Mouse (Mus musculus) forebrain, postnatal 0 days (tissue): ENCODE data around the gene Tcaim. TPM values are rescaled to one million over a fixed set of nuclear protein-coding genes. Genes with fewer than 3 reads are reported as not detected.
"Not testable (repeated sequence)": the region's sequence is repeated elsewhere in the genome, so short reads cannot be mapped to it uniquely, and the experiment has no call there.

Experiments used
- ATAC-seq: fragments of 200-750 bp; cut with Nextera tagmentation; 2 replicates; pipeline ENCODE4 v1.8.0; 2017; ENCODE audit warnings: mild to moderate bottlenecking, moderate library complexity
- DNase-seq: peaks from one replicate; pipeline ENCODE4 v3.0.0-alpha.2; 2015
- H3K27ac ChIP-seq: fragments of 300-500 bp; sonication (generic); 2 replicates; pipeline ENCODE4 v1.5.1; 2014; ENCODE audit warnings: low read depth, mild to moderate bottlenecking, antibody characterized with exemption, low read length, moderate library complexity, mixed read lengths
- H3K27me3 ChIP-seq: fragments of 300-500 bp; sonication (generic); 2 replicates; pipeline ENCODE4 v1.6.1; 2014; ENCODE audit warnings: mild to moderate bottlenecking, low read length, mixed read lengths; ENCODE audit not compliant: insufficient read depth
- H3K36me3 ChIP-seq: fragments of 300-500 bp; sonication (generic); 2 replicates; pipeline ENCODE4 v1.6.1; 2014; ENCODE audit warnings: mild to moderate bottlenecking, moderate library complexity; ENCODE audit not compliant: insufficient read depth
- H3K4me1 ChIP-seq: fragments of 300-500 bp; sonication (generic); 2 replicates; pipeline ENCODE4 v1.6.1; 2014; ENCODE audit warnings: antibody characterized with exemption; ENCODE audit not compliant: insufficient read depth
- H3K4me2 ChIP-seq: fragments of 300-500 bp; sonication (generic); 2 replicates; pipeline ENCODE4 v1.6.1; 2014; ENCODE audit warnings: low read depth, mild to moderate bottlenecking, moderate library complexity
- H3K4me3 ChIP-seq: fragments of 300-500 bp; sonication (generic); 2 replicates; pipeline ENCODE4 v1.5.1; 2014; ENCODE audit warnings: low read depth, low read length, mixed read lengths
- H3K9ac ChIP-seq: fragments of 300-500 bp; sonication (generic); 2 replicates; pipeline ENCODE4 v1.6.1; 2014; ENCODE audit warnings: mild to moderate bottlenecking
- H3K9me3 ChIP-seq: fragments of 300-500 bp; sonication (generic); 2 replicates; pipeline ENCODE4 v1.6.1; 2016; ENCODE audit warnings: low read length
- CTCF ChIP-seq: sonication (generic); IDR thresholded peaks from 2 replicates; pipeline ENCODE4 v1.5.1; 2016; ENCODE audit warnings: antibody characterized with exemption, control low read depth, low read depth
- WGBS: fragments of 180-500 bp; shearing (Covaris S2); extraction: QIAGEN DNeasy Blood & Tissue Kit; methylation state at CpG from one replicate; pipeline ENCODE4 v1.1.7; 2014; 5-methylcytosine and 5-hydroxymethylcytosine counted together
- polyA plus RNA-seq: library from polyadenylated mRNA; unstranded; fragments of >200 nt; fragmentation: Nextera tagmentation; extraction: Ambion mirVana; gene quantifications from 2 replicates; pipeline ENCODE4 v1.2.1, GENCODE M21; 2015
- total RNA-seq: library from RNA; depleted of rRNA; stranded (reverse); fragments of >200 nt; gene quantifications from 2 replicates; pipeline ENCODE4 v1.2.3, GENCODE M21; 2014

Tcaim gene
- total and polyA plus RNA-seq, 2 experiments from 2014 or later, result 5.4 to 15.4 TPM

DNA sequence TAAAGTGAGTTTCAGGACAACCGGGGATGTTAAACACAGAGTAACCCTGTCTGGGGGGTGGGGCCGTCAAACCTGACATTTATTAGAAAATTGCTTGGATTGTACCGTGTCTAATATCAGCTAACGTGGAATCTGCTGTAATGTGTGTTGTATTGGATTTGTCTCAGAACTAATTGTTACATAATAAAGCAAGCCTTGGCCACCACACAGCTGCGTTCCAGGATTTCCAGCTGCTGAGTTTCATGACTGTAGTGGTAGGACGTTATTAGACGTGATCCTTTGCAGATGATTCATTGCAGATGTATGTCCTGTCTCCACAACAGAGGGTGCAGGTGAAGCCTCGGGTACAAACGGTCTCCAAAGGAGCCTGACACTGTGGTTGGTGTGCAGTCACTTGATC lies 30.8 kb downstream of the Tcaim start:
- Histone ChIP-seq H3K4me1 (no peaks in the 10 kb centered on the region), H3K27ac (no peak overlapping the region), H3K27me3 (no peaks in the 10 kb centered on the region), H3K9me3 (no peaks in the 10 kb centered on the region), H3K36me3 (0 out of 2 replicates have a peak, but pooled peaks cover 6% of the 10 kb centered on the region), H3K4me3 (no peak overlapping the region), H3K9ac (no peak overlapping the region), H3K4me2 (no peak overlapping the region)
- ATAC-seq (no peak), DNase-seq (no peak)
- whole genome bisulfite sequencing, result 42% methylated on average over 9 of the region's 9 CpGs
- TF ChIP-seq CTCF, result no peak

DNA sequence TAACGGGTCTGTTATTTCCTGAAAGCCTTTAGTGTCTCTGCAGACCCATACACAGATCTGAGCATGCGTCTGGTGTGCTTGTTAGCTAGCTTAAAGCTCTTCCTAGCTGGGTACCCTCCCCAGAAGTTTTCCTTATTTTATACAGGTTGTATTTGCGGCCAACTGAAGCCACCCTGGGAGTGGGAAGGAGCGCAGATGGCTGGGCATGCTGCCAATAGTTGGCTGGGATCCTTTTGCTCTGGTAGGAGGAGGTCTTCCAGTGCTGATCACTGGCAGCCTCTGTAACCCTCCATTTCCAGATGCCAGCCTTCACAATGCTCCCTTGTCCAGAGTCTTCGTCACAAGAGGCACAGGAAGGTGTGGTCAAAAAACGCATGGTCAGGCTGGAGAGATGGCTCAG lies 31.5 kb downstream of the Tcaim start:
- no peaks in the 10 kb centered on the region for H3K27me3 ChIP-seq
- peak; percentile 80 for DNase-seq
- TF ChIP-seq CTCF, result no peak
- no peak overlapping the region for H3K4me2 ChIP-seq
- H3K4me3 ChIP-seq, result no peak overlapping the region
- no peak overlapping the region for H3K27ac ChIP-seq
- 10% methylated on average over 6 of the region's 6 CpGs for WGBS
- peak; percentile 90 for ATAC-seq
- 0 out of 2 replicates have a peak, but pooled peaks cover 6% of the 10 kb centered on the region for H3K36me3 ChIP-seq
- H3K4me1 ChIP-seq, result no peaks in the 10 kb centered on the region
- H3K9me3 ChIP-seq, result no peaks in the 10 kb centered on the region
- H3K9ac ChIP-seq, result no peak overlapping the region

DNA sequence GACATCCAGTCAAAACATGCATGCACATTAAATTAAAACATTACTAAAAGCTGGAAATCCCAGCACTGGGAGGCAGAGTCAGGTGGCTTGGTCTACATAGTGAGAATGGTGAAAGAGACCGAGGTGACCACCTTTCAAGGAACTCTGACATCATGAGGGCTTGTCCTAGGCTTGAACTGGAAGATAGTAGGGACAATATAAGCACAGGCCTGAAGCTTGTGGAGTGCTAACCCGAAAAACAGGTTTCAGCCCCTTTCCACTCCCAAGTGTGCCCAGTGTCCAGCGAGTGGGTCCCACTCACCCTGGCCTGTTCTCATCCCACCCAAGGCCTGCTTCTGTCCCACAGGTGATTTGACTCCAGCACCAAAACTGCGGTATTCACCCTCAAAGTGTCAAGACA lies 31.9 kb downstream of the Tcaim start:
- no peak overlapping the region for H3K4me2 ChIP-seq
- WGBS, result 76% methylated on average over 4 of the region's 4 CpGs
- 0 out of 2 replicates have a peak, but pooled peaks cover 6% of the 10 kb centered on the region for H3K36me3 ChIP-seq
- H3K4me3 ChIP-seq, result no peak overlapping the region
- DNase-seq (no peak), ATAC-seq (no peak)
- no peaks in the 10 kb centered on the region for H3K27me3 ChIP-seq
- no peaks in the 10 kb centered on the region for H3K4me1 ChIP-seq
- H3K9ac ChIP-seq, result no peak overlapping the region
- no peak for TF ChIP-seq CTCF
- H3K9me3 ChIP-seq, result no peaks in the 10 kb centered on the region
- no peak overlapping the region for H3K27ac ChIP-seq

DNA sequence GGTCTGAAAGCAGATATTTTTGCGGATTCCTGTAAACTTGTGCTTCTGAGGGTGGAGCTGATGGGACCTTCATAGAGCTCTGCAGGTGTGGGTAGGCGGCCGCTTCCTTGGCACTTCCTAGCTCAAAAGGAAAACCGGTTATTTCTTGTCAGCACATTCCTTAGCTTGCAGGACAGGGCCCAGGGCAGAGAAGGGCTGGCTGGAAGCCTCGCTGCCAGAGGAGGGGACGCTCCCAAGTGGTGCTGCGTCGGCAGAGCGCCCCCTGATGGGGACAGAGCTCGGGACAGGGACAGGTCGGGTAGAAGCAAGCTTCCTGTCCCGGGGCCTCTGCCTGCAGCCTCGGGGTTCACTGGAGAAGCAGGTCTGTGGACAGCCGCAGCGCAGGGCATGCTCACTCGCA lies 32.3 kb downstream of the Tcaim start:
- 31% methylated on average over 16 of the region's 16 CpGs for WGBS
- H3K4me2 ChIP-seq, result no peak overlapping the region
- no peaks in the 10 kb centered on the region for H3K4me1 ChIP-seq
- H3K27me3 ChIP-seq, result no peaks in the 10 kb centered on the region
- DNase-seq (peak; percentile 14), ATAC-seq (no peak)
- 0 out of 2 replicates have a peak, but pooled peaks cover 6% of the 10 kb centered on the region for H3K36me3 ChIP-seq
- no peak overlapping the region for H3K27ac ChIP-seq
- H3K9me3 ChIP-seq, result no peaks in the 10 kb centered on the region
- H3K9ac ChIP-seq, result no peak overlapping the region
- no peak overlapping the region for H3K4me3 ChIP-seq
- no peak for TF ChIP-seq CTCF

DNA sequence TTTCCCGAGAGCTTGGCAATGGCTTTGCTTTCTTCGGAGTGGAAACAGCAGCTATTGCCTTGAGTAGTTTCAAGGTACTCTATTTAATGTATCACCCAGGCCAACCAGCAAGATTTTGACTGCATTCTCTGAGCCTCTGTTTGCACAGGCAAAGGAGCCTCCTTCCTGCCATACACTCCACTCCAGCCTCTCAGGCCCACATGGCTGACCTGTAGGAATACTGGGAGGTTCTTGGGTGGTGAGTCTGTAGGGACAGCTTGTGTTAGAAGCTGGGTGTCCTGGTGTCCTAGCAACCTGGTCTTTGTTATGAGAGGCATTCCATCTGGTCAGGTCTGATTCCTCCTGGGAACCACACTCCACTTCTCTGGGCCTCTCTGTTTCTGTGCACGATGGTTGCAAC lies 38.4 kb downstream of the Tcaim start, which contains the start of gene Gm35549:
Gm35549 (minus strand) TSS at position 276 of the 400 bp plus-strand sequence.
- H3K4me2 ChIP-seq, result no peak within 1 kb of the TSS
- no peak within 1 kb of the TSS for H3K9ac ChIP-seq
- no peak within 1 kb of the TSS for H3K4me3 ChIP-seq
- H3K27ac ChIP-seq, result no peak within 1 kb of the TSS
- no peaks in the 10 kb centered on the region for H3K9me3 ChIP-seq
- H3K4me1 ChIP-seq, result no peaks in the 10 kb centered on the region
- H3K36me3 ChIP-seq, result no peaks in the 10 kb centered on the region; the same call in 1 of the 2 replicates
- 88% methylated on average over 3 of the region's 3 CpGs for WGBS
- DNase-seq, result no peak
- no peaks in the 10 kb centered on the region for H3K27me3 ChIP-seq
- TF ChIP-seq CTCF, result no peak
- no peak for ATAC-seq

DNA sequence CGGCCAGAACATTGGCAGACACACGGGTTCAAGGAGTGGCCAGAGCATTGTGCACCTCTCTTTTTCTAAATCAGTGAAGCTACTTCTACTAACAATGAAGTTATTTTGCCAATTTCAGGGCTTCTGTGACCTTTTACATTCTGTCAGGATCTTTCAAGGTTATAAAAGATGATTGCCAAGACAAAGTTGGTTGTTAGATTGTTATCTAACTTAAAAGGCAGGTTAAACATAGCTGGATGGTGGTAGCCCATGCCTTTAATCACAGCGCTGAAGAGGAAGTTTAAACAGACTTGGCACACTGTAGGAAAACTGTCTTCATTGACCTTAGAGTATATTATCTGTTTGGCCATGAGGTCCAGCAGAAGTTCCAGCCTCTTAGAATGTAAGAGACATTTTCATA lies 40.3 kb downstream of the Tcaim start:
- 87% methylated on average over 3 of the region's 3 CpGs for WGBS
- Histone ChIP-seq H3K9me3 (no peaks in the 10 kb centered on the region), H3K9ac (no peak overlapping the region), H3K27ac (no peak overlapping the region), H3K4me2 (no peak overlapping the region), H3K36me3 (peaks cover 14% of the 10 kb centered on the region), H3K4me3 (no peak overlapping the region), H3K4me1 (no peaks in the 10 kb centered on the region), H3K27me3 (no peaks in the 10 kb centered on the region)
- ATAC-seq (no peak), DNase-seq (no peak)
- no peak for TF ChIP-seq CTCF

DNA sequence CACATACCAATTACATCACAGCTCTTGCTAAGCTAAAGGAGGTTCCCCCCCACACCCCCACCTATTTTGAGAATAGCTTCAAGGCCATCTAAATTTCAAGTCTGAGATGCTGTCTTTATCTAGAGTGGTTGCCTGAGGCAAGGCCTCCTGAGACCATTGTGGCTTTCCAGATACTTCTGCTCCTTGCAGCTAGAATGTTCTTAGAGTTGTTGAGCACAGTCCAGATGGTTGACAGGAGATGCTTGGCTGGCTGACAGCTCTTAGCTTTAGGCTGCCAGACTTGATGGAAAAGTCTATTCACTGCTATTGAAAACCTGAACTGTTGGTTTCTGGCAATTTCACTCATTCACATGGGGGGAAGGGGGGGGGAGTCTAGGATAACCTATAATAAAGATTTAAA lies 40.8 kb downstream of the Tcaim start:
- H3K9ac ChIP-seq, result no peak overlapping the region
- DNase-seq (peak; percentile 73), ATAC-seq (peak; percentile 58)
- no peak overlapping the region for H3K4me3 ChIP-seq
- H3K4me2 ChIP-seq, result no peak overlapping the region
- no peaks in the 10 kb centered on the region for H3K27me3 ChIP-seq
- H3K36me3 ChIP-seq, result peaks cover 19% of the 10 kb centered on the region
- H3K27ac ChIP-seq, result no peak overlapping the region
- TF ChIP-seq CTCF, result no peak
- no peaks in the 10 kb centered on the region for H3K4me1 ChIP-seq
- no peaks in the 10 kb centered on the region for H3K9me3 ChIP-seq

DNA sequence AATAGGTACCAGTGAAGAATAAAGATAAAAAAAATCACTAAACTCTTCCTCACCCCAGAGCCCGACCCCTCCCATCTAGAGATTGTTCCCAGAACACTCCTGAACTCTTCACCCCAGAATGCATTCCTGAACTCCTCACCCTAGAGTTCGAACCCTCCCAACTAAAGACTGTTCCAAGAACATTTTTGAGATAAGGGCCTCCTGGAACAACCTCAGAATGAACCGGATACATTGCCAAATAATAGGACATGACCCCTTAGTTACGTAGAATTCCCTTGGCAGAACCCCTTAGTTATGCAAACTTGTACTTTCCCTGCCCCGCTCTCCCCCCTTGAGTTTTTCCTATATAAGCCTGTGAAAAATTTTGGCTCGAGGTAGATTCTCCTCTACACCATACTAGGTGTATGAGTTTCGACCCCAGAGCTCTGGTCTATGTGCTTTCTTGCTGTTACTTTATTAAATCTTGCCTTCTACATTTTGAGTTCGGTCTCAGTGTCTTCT lies 42.5 kb downstream of the Tcaim start:
- H3K4me1 ChIP-seq, H3K9ac ChIP-seq, DNase-seq: not testable (repeated sequence)

More for the DNA sequence above, 42.5 kb downstream of the Tcaim start:
- not testable (repeated sequence) for H3K4me2 ChIP-seq, H3K27me3 ChIP-seq, ATAC-seq, H3K27ac ChIP-seq, H3K4me3 ChIP-seq, H3K9me3 ChIP-seq
- WGBS, result 92% methylated on average over 7 of the region's 8 CpGs
- H3K36me3 ChIP-seq, result peaks cover 35% of the 10 kb centered on the region
